Comparison of ENCODE assay signal across 9 mouse cellular contexts in genomic region chr8:18536059-18536458, GRCm38 (mm10).
"Had no signal": no experiment of that assay in that cellular context is flagged by ENCODE, and none has a peak within 500 bp of the region (broad histone marks: within the 10 kb centered on the region; RNA-seq: fewer than 3 reads in every experiment).

No protein-coding gene starts in this region.

- DNase-seq: kidney, adult 2 months; kidney, postnatal 25 days; liver, embryonic 13.5 days; lung, adult 2 months; lung, postnatal 14 days; lung, postnatal 4 days; midbrain, embryonic 14.5 days; thymus, postnatal 25 days had no signal

- ATAC-seq: intestine, postnatal 0 days had no signal
